Mouse (Mus musculus): ENCODE data around the gene Saal1.

DNA sequence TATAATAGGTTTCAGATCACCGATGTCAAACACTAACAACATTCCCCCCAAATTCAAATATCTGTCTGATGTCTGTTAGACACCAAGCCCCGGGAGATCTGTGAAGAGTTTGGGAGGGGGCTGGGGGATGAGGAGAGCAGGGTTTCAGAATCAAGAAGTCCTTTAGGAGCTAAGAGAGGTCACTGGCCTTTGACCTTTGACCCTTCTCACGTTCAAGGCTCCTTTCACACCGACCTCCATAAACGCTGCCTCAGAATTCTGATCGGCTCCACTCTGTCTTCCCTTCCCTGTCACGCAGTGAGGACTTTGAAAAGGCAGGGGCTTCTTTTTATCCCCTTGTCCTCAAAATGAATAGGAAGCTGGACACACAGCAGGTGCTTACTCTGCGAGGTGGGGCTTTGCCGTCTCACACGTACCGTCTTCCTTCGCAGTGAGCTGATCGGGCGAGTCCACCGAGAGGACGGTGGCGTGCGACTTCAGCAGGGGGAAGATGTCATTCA lies 48.8 kb downstream of the Saal1 start:
- no peak for TF ChIP-seq EP300 (IDR thresholded peaks at IDR 0.05; ENCODE audit: insufficient read depth, low read depth, low read length)
- no peak for TF ChIP-seq CTCF (IDR thresholded peaks at IDR 0.05; ENCODE audit: low read depth, low read length)

Data from ES-Bruce4 (cell line).